Mouse (Mus musculus) embryonic facial prominence, embryonic 10.5 days (tissue): ENCODE measurements around the gene Acvr1. TPM values are rescaled to one million over a fixed set of nuclear protein-coding genes. Genes with fewer than 3 reads are reported as not detected.
A peak's percentile ranks its signal among the peaks of the same experiment; 100 is the strongest.

ENCODE experiments used
- DNase-seq: peaks from one replicate; pipeline ENCODE4 v3.0.0-alpha.2; 2017; ENCODE audit warnings: low spot score
- H3K27ac ChIP-seq: fragments of 300-500 bp; sonication (generic); replicated peaks from 2 replicates; pipeline ENCODE4 v1.5.1; 2016; ENCODE audit warnings: mild to moderate bottlenecking
- H3K27me3 ChIP-seq: fragments of 300-500 bp; sonication (generic); replicated peaks from 2 replicates; pipeline ENCODE4 v1.6.1; 2016; ENCODE audit warnings: low read depth, mild to moderate bottlenecking; ENCODE audit not compliant: poor library complexity, severe bottlenecking
- H3K36me3 ChIP-seq: fragments of 300-500 bp; sonication (generic); replicated peaks from 2 replicates; pipeline ENCODE4 v1.6.1; 2016; ENCODE audit warnings: mild to moderate bottlenecking, moderate library complexity
- H3K4me1 ChIP-seq: fragments of 300-500 bp; sonication (generic); 2 replicates; pipeline ENCODE4 v1.6.1; 2016
- H3K4me3 ChIP-seq: fragments of 300-500 bp; sonication (generic); 2 replicates; pipeline ENCODE4 v1.5.1; 2016; ENCODE audit warnings: mild to moderate bottlenecking, moderate library complexity
- H3K9me3 ChIP-seq: fragments of 300-500 bp; sonication (generic); 2 replicates; pipeline ENCODE4 v1.6.1; 2016; ENCODE audit warnings: mild to moderate bottlenecking
- WGBS: fragments of 180-500 bp; shearing (Covaris S2); methylation state at CpG from one replicate; pipeline ENCODE4 v1.1.7; 2016; 5-methylcytosine and 5-hydroxymethylcytosine counted together
- polyA plus RNA-seq: library from polyadenylated mRNA; unstranded; fragments of >200 nt; fragmentation: Nextera tagmentation; extraction: Ambion mirVana; gene quantifications from 2 replicates; pipeline ENCODE4 v1.2.1, GENCODE M21; 2016

Acvr1 gene
- polyA plus RNA-seq, 1 experiment from 2014 or later = 4.3 TPM

DNA sequence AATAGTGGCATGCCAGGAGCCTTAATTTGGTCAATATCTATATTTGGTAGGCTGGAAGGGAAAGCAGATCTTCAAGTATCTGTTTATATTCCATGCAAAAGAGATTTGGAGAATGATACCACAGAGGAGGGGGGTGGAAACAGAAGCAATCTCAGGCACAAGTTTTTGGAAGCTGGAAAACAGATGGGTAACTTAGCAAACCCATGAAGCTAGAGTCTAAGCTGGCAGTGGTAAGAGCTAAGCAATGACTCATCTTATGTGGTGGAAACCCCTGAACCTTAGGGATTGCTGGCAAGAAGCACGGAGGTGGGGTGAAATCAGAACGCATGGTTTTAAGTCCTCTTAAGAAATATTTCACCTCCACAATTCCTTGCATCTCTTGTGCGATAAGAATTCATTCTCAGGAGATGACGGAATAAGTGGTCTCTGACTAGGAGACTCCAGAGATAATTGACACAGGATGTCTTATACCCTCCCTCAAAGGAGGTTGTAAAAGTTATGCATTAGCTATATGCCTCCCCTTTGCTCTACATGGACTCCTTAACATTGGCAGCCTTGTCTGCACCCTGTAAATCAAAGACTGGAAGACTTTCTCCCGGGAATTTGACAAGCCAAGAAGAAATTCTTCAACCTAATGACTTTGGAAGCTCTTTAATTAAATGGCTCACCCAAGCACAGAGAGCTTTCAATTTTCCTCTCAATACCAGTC, 157.9 kb downstream of the Acvr1 start:
- no peaks in the 10 kb centered on the region for H3K4me1 ChIP-seq
- WGBS = 86% methylated on average over 5 of the region's 5 CpGs
- no peak overlapping the region for H3K4me3 ChIP-seq
- DNase-seq = no peak
- H3K36me3 ChIP-seq = no peaks in the 10 kb centered on the region
- no peaks in the 10 kb centered on the region for H3K9me3 ChIP-seq
- H3K27me3 ChIP-seq = no peaks in the 10 kb centered on the region
- H3K27ac ChIP-seq = no peak overlapping the region

DNA sequence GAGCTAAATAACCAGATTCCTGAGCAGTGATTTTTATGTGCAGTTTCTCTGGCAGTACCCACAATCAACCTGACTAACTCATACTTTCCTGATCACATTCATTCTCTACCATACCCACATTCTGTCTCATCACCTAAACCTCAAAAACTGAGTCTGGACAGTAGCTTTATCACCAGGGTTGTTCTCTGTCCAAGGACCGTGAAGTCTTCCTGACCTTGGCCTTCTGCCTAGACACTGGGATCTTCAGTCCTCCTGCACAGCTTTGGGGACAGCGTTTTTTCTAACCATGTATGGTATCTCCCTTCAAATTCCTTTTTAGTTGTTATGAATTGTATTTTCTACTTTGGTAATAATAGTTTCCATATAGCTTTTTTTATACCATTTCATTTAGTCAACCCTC, 163.5 kb downstream of the Acvr1 start:
- WGBS = 86% methylated on average over 2 of the region's 2 CpGs
- Histone ChIP-seq H3K27me3 (no peaks in the 10 kb centered on the region), H3K9me3 (no peaks in the 10 kb centered on the region), H3K27ac (no peak overlapping the region), H3K4me1 (no peaks in the 10 kb centered on the region), H3K36me3 (no peaks in the 10 kb centered on the region), H3K4me3 (no peak overlapping the region)
- no peak for DNase-seq

DNA sequence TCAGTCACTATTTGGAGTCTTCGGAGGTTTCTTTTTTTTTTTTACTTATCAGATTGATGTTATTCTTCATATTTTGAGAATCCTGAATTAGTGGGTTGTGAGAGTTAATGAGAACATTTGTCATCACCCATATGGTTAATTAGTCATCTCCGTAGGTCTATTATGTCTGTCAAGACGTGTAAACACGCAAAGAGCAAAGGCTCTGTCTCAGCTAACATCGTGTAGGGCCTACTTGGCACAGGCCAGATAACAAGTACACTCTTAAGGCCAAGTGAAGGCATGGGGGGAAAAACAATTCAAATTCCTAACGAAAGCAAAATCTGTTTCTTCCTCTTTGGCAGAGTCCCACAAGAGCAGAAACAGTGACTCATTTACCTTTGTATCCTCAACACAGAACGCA, 178.4 kb downstream of the Acvr1 start:
- no peaks in the 10 kb centered on the region for H3K9me3 ChIP-seq

DNA sequence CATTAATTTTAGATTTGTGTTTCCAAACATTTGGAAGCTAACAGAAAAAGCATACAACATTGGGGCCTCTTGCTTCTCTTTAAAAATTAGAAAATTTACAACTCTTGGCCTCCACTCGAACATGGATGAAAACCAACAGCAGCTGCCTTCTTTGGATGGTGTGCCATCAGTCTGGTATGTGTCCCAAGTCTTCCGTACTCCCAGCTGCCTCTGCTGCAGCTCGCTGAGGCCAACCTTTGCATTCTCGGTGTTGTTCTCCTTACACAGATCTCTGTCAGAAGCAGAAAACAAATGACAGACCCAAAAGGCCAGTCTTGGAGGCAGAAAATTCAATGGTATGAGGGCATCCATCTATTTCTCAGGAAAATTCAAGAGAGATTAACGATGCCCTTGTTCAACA, 186.9 kb downstream of the Acvr1 start:
- no peak overlapping the region for H3K4me3 ChIP-seq
- no peaks in the 10 kb centered on the region for H3K4me1 ChIP-seq
- 86% methylated on average over 5 of the region's 5 CpGs for WGBS
- H3K9me3 ChIP-seq = no peaks in the 10 kb centered on the region
- no peaks in the 10 kb centered on the region for H3K27me3 ChIP-seq
- DNase-seq = no peak
- no peak overlapping the region for H3K27ac ChIP-seq
- H3K36me3 ChIP-seq = no peaks in the 10 kb centered on the region

More for the DNA sequence above, 178.4 kb downstream of the Acvr1 start:
- Histone ChIP-seq H3K4me1 (no peaks in the 10 kb centered on the region), H3K27ac (no peak overlapping the region), H3K4me3 (no peak overlapping the region), H3K36me3 (no peaks in the 10 kb centered on the region), H3K27me3 (no peaks in the 10 kb centered on the region)
- 87% methylated on average over 7 of the region's 7 CpGs for WGBS
- no peak for DNase-seq

DNA sequence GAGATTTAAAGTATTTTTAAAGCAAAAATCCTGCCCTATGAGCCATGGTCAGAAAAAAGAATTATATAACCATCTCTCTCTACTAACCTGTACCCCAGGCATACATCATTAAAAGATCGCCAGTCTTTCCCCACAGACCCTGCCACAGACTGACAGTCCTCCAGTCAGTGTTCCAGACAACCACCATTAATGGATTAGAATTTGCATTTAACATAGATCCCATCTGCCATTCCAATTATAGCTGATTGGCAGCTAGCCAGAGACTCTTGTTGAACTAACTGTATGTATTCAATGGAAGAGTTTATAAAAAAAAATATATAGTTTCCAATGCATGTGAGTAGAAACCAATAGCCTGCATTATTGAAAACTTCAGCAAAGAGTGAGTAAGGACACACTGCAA, 187.5 kb downstream of the Acvr1 start:
- Histone ChIP-seq H3K9me3 (no peaks in the 10 kb centered on the region), H3K4me3 (no peak overlapping the region), H3K27ac (no peak overlapping the region), H3K4me1 (no peaks in the 10 kb centered on the region), H3K36me3 (no peaks in the 10 kb centered on the region), H3K27me3 (no peaks in the 10 kb centered on the region)
- 72% methylated on average over 1 of the region's 1 CpGs for WGBS
- DNase-seq = no peak

DNA sequence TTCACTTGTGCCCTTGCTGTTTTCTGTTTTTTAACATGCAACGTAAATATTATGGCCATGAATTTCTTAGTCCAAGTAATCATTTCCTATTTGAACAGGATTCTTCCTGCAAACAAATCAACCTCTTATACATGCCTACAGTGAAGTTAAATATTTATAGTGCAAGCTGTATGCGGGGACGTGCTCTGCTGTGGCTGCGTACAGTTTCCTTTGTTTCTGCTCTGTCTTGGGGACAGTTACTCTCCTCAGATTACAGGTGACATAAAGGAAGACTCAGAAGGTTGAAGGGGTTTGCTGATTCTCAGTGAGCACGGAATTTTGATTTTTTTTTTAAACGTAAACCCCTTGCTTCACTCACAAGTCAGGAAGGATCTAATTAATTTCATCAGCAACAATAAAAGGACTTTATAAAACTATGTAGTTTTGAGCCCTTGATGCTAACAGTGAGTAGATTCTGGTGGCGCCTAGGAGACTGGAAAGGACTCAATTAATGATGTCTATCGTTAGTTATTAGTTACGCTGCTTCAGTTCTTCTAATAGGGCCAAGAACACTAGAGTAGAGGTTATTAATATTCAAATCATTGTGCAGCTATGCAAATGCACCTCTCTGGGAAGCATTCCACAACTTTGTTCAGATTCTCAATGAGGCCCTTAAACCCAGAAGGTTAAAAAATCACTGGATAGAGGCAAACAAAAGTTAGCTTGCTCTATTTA, 189.4 kb downstream of the Acvr1 start:
- Histone ChIP-seq H3K36me3 (no peaks in the 10 kb centered on the region), H3K27ac (no peak overlapping the region), H3K9me3 (no peaks in the 10 kb centered on the region), H3K4me1 (no peaks in the 10 kb centered on the region), H3K4me3 (no peak overlapping the region), H3K27me3 (no peaks in the 10 kb centered on the region)
- 81% methylated on average over 9 of the region's 9 CpGs for WGBS
- DNase-seq = no peak

DNA sequence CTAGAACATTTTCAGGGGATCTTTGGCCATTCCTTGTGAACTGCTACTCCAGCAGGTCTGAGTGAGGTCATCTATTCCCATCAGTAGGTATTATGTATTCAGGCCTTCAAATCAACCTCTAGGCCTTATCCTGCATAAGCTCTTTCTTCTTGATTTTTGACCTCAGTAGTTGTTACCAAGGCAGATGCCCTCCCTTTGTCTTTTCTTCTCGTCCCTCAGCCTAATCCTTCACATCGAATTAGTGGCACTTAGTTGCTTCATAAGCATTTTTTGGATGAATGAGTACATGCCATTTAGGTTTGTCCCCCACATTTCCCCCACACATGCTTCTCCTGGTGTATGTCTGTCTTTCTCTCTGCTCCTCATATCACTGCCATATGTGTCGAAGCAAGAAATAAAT, 200.8 kb downstream of the Acvr1 start:
- no peak for DNase-seq
- WGBS = 75% methylated on average over 3 of the region's 3 CpGs

DNA sequence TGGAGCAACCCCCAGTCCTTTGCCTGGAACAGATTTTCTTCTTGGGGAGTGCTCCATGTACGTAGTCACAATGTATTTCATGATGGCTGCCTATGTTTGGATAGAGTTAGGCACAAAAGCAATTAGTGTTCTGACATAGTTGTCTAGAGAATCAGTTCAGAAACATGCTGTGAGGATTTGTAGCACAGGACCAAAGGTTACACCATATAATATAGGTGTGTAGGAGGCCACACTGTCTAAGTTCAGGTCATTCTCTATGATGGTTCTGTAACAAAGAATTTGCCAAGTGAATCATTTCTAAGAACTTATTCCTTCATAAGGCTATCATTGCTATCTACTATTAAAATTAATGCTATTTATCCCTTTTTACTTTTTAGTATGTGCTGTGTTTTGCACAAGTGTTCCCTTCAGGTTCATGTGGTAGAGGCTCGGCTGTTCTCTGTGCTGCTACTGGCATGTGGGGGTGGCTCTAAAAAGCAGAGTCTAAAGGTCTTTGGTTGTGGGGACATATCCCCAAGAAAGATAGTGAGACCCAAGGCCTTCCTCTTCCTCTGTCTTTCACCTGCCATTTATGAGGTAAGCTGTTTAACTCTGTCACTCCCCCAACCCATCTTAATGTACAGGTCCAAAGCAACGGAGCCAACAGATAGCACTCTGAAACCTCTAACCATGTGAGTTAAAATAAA, 205.5 kb downstream of the Acvr1 start:
- Histone ChIP-seq H3K27ac (no peak overlapping the region), H3K4me3 (no peak overlapping the region), H3K27me3 (peaks cover 37% of the 10 kb centered on the region), H3K9me3 (no peaks in the 10 kb centered on the region), H3K4me1 (peaks cover 13% of the 10 kb centered on the region), H3K36me3 (no peaks in the 10 kb centered on the region)
- no peak for DNase-seq
- WGBS = 86% methylated on average over 3 of the region's 3 CpGs

More for the DNA sequence above, 200.8 kb downstream of the Acvr1 start:
- Histone ChIP-seq H3K27ac (no peak overlapping the region), H3K4me3 (no peak overlapping the region), H3K9me3 (no peaks in the 10 kb centered on the region), H3K27me3 (no peaks in the 10 kb centered on the region), H3K4me1 (no peaks in the 10 kb centered on the region; the same call in 1 of the 2 replicates), H3K36me3 (no peaks in the 10 kb centered on the region)

DNA sequence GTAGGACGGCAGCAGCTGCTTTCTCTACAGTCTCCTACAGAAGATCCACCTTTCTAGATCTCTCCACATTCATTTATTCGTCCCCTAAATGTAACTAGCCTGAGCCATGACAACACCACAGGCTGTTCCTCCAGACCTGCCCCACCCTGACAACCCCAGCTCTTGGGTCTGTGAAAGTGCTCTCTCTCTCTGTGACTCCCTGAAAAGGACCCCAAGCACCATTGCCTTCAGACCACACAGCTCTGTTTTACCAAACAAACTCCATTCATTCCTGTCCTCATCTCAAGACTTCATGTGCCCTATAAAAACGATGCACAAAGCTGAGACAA, 208.9 kb downstream of the Acvr1 start:
- H3K36me3 ChIP-seq = no peaks in the 10 kb centered on the region
- DNase-seq = no peak
- H3K9me3 ChIP-seq = no peaks in the 10 kb centered on the region
- H3K4me3 ChIP-seq = peak overlapping the region; percentile 76
- 17% methylated on average over 3 of the region's 3 CpGs for WGBS
- peaks cover 13% of the 10 kb centered on the region for H3K4me1 ChIP-seq
- H3K27me3 ChIP-seq = peaks cover 60% of the 10 kb centered on the region
- H3K27ac ChIP-seq = no peak overlapping the region

DNA sequence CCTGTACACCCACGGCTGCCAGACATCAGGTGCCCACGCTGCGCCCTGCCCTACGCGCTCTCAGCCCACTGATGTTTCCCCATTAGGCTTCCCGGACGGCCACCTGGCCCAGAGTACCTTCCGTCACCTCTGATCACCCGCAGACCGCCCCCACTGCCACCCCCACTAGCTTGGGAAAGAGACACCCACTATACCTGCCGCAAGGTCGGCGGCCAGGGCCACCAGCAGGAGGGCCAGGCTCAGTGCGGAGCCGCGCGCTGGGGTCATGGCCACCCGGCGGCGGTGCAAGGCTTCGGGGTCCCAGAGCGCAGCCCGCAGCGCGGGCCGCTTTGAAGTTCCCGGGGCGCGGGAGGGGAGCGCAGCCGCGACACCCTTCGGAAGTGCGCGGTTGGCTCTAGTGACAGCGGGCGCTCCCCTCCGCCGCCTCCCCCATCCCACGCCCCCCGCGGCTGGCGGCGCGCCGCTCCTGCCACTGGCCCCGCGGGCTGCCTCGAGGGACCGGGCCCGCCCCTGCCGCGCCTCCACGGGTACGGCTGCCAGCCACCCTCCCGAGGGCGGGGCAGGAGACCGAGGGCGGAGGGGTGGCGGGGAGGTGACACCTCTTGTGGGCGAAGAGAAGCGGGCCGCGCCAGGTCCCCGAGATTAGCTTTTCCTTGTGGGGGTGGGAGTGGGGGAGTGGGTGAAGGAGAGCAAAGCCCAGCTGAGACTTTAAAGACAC, 209.4 kb downstream of the Acvr1 start, which contains the start of gene Acvr1c:
Gene Acvr1c (minus strand): TSS at position 482 of the 718 bp plus-strand sequence.
- DNase-seq = peak; percentile 50
- no peaks in the 10 kb centered on the region for H3K9me3 ChIP-seq
- peak within 1 kb of the TSS; percentile 14; the same call in 1 of the 2 replicates for H3K27ac ChIP-seq
- H3K27me3 ChIP-seq = peaks cover 60% of the 10 kb centered on the region
- WGBS = under 1% methylated on average over 65 of the region's 65 CpGs
- H3K4me3 ChIP-seq = peak within 1 kb of the TSS; percentile 76
- no peaks in the 10 kb centered on the region for H3K36me3 ChIP-seq
- H3K4me1 ChIP-seq = peaks cover 13% of the 10 kb centered on the region

DNA sequence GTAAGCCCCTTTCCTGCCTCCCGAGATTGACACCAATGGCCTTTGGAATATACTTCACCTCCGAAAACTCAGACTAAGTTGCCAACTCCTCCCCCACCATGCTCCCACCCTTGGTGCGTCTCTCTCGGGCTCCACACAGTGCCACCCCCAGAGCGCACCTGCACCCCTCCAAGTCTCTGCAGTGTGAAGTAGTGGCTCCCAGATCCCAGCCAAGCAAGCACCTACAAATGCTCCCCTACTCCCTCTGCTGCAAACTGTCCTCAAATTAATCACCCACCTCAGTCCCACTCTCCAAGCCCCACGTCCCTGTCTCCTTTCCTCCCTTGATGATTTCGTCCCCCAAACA, 209.9 kb downstream of the Acvr1 start:
- Histone ChIP-seq H3K36me3 (no peaks in the 10 kb centered on the region), H3K27ac (no peak overlapping the region), H3K27me3 (peaks cover 60% of the 10 kb centered on the region), H3K4me3 (peak overlapping the region; percentile 76), H3K4me1 (peaks cover 13% of the 10 kb centered on the region), H3K9me3 (no peaks in the 10 kb centered on the region)
- peak; percentile 19 for DNase-seq
- 2% methylated on average over 7 of the region's 7 CpGs for WGBS

DNA sequence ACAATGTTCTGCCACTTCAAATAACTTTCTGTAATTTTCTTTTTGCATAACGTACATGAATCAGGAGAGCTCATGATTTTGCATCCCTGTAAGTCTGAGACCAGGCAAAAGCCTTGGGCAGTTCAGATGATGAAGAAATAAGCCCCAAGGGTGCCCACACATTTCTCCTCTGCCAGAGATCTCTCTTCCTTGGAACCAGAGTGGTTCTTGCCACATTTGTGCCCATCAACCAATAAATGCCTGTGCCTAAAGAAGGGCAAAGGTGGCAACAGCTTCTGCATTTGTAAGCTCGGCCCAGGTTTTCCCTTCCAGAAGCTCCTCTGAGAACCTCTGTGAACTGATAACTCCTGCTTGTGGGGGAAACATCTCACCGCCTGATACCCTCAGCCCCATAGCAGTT, 212.6 kb downstream of the Acvr1 start:
- no peaks in the 10 kb centered on the region for H3K36me3 ChIP-seq
- peaks cover 13% of the 10 kb centered on the region for H3K4me1 ChIP-seq
- DNase-seq = no peak
- no peaks in the 10 kb centered on the region for H3K9me3 ChIP-seq
- H3K27me3 ChIP-seq = peaks cover 53% of the 10 kb centered on the region
- H3K4me3 ChIP-seq = no peak overlapping the region
- no peak overlapping the region for H3K27ac ChIP-seq
- WGBS = 84% methylated on average over 3 of the region's 3 CpGs
